Mouse (Mus musculus): ENCODE data around the gene Avl9.
A peak's percentile ranks its signal among the peaks of the same experiment; 100 is the strongest.

- TF ChIP-seq CTCF (IDR thresholded peaks at IDR 0.05; ENCODE audit: low read depth) (no peak), EP300 (IDR thresholded peaks at IDR 0.05; ENCODE audit: low read depth) (peak; percentile 81; the same call in 1 of the 2 replicates)
These were observed 82.8 kb downstream of the Avl9 start, which contains the start of gene Kbtbd2 for GRCm38 (mm10) chr6:56797311-56798151.

Measured in heart, postnatal 0 days (tissue).